Mouse (Mus musculus) ES-Bruce4 (cell line): ENCODE results near the gene Mien1. TPM values are rescaled to one million over a fixed set of nuclear protein-coding genes. Genes with fewer than 3 reads are reported as not detected.

Experiments used
- H3K27ac ChIP-seq: 2 replicates; pipeline ENCODE4 v1.5.1; 2012; ENCODE audit warnings: low read length, inconsistent platforms; ENCODE audit not compliant: insufficient read depth
- H3K27me3 ChIP-seq: 2 replicates; pipeline ENCODE4 v1.6.1; 2012; ENCODE audit warnings: mild to moderate bottlenecking, low read length, inconsistent platforms; ENCODE audit not compliant: control insufficient read depth, poor library complexity, insufficient read depth, severe bottlenecking
- H3K36me3 ChIP-seq: 2 replicates; pipeline ENCODE4 v1.6.1; 2012; ENCODE audit warnings: inconsistent platforms, mild to moderate bottlenecking, low read length, moderate library complexity; ENCODE audit not compliant: control insufficient read depth, poor library complexity, insufficient read depth, severe bottlenecking
- H3K4me1 ChIP-seq: one replicate; pipeline ENCODE4 v1.8.1; 2011; ENCODE audit warnings: low read length; ENCODE audit not compliant: control insufficient read depth, insufficient read depth
- H3K4me3 ChIP-seq: 2 replicates; pipeline ENCODE4 v1.5.1; 2011; ENCODE audit warnings: low read depth, mild to moderate bottlenecking, low read length
- H3K9ac ChIP-seq: 2 replicates; pipeline ENCODE4 v1.6.1; 2012; ENCODE audit warnings: low read depth, mild to moderate bottlenecking, inconsistent platforms; ENCODE audit not compliant: poor library complexity, severe bottlenecking
- H3K9me3 ChIP-seq: replicated peaks from 2 replicates; pipeline ENCODE4 v1.6.1; 2012; ENCODE audit warnings: mild to moderate bottlenecking, low read length, inconsistent platforms; ENCODE audit not compliant: control insufficient read depth, poor library complexity, insufficient read depth, severe bottlenecking
- CTCF ChIP-seq: IDR thresholded peaks from one replicate; pipeline ENCODE4 v1.8.1; 2011; ENCODE audit warnings: low read depth, low read length
- EP300 ChIP-seq: IDR thresholded peaks from 2 replicates; pipeline ENCODE4 v1.6.1; 2011; ENCODE audit warnings: low read depth, low read length; ENCODE audit not compliant: insufficient read depth
- POLR2A ChIP-seq: IDR thresholded peaks from one replicate; pipeline ENCODE4 v1.8.1; 2011; ENCODE audit warnings: low read length; ENCODE audit not compliant: insufficient read depth
- polyA plus RNA-seq: library from polyadenylated mRNA; stranded (reverse); fragments of >200 nt; gene quantifications from 2 replicates; pipeline ENCODE4 v1.2.4, GENCODE M21; 2011; ENCODE audit warnings: low read depth; ENCODE audit not compliant: missing spikeins, insufficient read depth, insufficient read length

Mien1 gene
- polyA plus RNA-seq, 1 experiment, result 67.2 TPM

GRCm38 (mm10) chr11:98457367-98458120 is 18.8 kb upstream of the Mien1 start:
- H3K27ac ChIP-seq, result no peak overlapping the region; the same call in 1 of the 2 replicates
- no peaks in the 10 kb centered on the region for H3K27me3 ChIP-seq
- TF ChIP-seq POLR2A (no peak), CTCF (peak; percentile 64), EP300 (no peak)

DNA sequence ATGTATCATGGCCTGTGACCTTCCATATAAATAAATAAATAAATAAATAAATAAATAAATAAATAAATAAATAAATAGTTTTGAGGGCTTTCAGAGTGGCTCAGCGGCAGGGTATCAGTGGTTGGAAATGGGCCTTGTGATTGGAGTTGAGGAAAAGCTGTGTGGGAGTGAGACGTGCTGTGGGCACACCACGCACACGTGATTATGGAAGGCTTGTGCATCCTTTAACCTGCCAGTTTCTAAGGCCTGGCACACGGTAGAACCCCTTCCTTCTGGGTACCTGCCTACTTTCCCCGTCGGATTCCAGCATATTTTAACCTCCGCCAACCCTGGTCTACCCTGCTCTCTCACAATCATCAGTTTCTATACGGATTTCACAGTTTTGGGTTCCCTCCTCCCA is 18.2 kb upstream of the Mien1 start:
- H3K27me3 ChIP-seq, result no peaks in the 10 kb centered on the region

More at GRCm38 (mm10) chr11:98457367-98458120, 18.8 kb upstream of the Mien1 start:
- peaks cover 4% of the 10 kb centered on the region for H3K4me1 ChIP-seq
- peak overlapping the region; percentile 74 for H3K4me3 ChIP-seq
- peaks cover 22% of the 10 kb centered on the region for H3K36me3 ChIP-seq
- H3K9ac ChIP-seq, result peak overlapping the region; percentile 45
- no peaks in the 10 kb centered on the region for H3K9me3 ChIP-seq

GRCm38 (mm10) chr11:98456545-98456944 is 17.8 kb upstream of the Mien1 start:
- H3K36me3 ChIP-seq, result peaks cover 29% of the 10 kb centered on the region
- TF ChIP-seq CTCF (no peak), POLR2A (no peak), EP300 (no peak)
- no peak overlapping the region for H3K27ac ChIP-seq
- H3K9me3 ChIP-seq, result no peaks in the 10 kb centered on the region
- H3K27me3 ChIP-seq, result no peaks in the 10 kb centered on the region
- peaks cover 4% of the 10 kb centered on the region for H3K4me1 ChIP-seq
- H3K4me3 ChIP-seq, result no peak overlapping the region
- no peak overlapping the region for H3K9ac ChIP-seq

More for the DNA sequence above, 18.2 kb upstream of the Mien1 start:
- Histone ChIP-seq H3K4me1 (peaks cover 4% of the 10 kb centered on the region), H3K4me3 (peak overlapping the region; percentile 74), H3K27ac (no peak overlapping the region; the same call in 1 of the 2 replicates), H3K36me3 (peaks cover 26% of the 10 kb centered on the region), H3K9ac (peak overlapping the region; percentile 45), H3K9me3 (no peaks in the 10 kb centered on the region)
- TF ChIP-seq POLR2A, result no peak
- no peak for TF ChIP-seq EP300
- TF ChIP-seq CTCF, result no peak

DNA sequence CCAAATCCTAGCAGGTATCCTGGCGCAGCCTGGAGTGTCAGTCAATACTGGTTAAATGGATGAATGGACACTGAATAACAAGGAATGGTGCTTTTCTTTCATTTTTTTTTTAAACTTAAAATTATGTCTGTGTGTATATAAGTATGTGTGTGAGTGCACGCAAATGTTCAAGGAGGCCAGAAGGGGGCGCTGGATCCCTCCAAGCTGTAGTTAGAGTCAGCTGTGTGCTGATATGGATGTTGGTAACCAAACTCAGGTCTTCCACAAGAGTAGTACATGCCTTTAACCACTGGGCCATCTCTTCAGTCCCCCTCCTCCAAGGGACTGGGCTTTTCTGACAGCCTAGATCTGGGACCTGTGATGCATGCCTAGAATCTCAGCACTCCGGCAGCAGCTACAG is 16.7 kb upstream of the Mien1 start:
- Histone ChIP-seq H3K9ac (no peak overlapping the region), H3K4me1 (peaks cover 4% of the 10 kb centered on the region), H3K9me3 (no peaks in the 10 kb centered on the region), H3K27me3 (no peaks in the 10 kb centered on the region), H3K36me3 (peaks cover 35% of the 10 kb centered on the region), H3K4me3 (no peak overlapping the region), H3K27ac (no peak overlapping the region)
- no peak for TF ChIP-seq EP300
- TF ChIP-seq POLR2A, result no peak
- TF ChIP-seq CTCF, result peak; percentile 48

GRCm38 (mm10) chr11:98449921-98450771 is 11.4 kb upstream of the Mien1 start:
- Histone ChIP-seq H3K4me3 (no peak overlapping the region), H3K27me3 (no peaks in the 10 kb centered on the region), H3K4me1 (peaks cover 8% of the 10 kb centered on the region), H3K27ac (no peak overlapping the region), H3K9ac (no peak overlapping the region), H3K36me3 (peaks cover 35% of the 10 kb centered on the region), H3K9me3 (no peaks in the 10 kb centered on the region)
- TF ChIP-seq POLR2A, result no peak
- no peak for TF ChIP-seq EP300
- no peak for TF ChIP-seq CTCF
